Mouse (Mus musculus): ENCODE measurements around the gene Trim62.

- TF ChIP-seq CTCF (IDR thresholded peaks at IDR 0.05; ENCODE audit: low read depth) (no peak), EP300 (IDR thresholded peaks at IDR 0.05; ENCODE audit: low read depth) (no peak)
These were observed 75.5 kb downstream of the Trim62 start for GRCm38 (mm10) chr4:128958849-128959248.

Measured in heart, postnatal 0 days (tissue).